Mouse (Mus musculus): Measurements from ENCODE around the gene Nup35.

Nup35 gene

GRCm38 (mm10) chr2:80638364-80639241 is 21.6 kb downstream of the Nup35 start:
- DNase-seq (ENCODE audit: low read depth, low spot score): peak; percentile 84

DNA sequence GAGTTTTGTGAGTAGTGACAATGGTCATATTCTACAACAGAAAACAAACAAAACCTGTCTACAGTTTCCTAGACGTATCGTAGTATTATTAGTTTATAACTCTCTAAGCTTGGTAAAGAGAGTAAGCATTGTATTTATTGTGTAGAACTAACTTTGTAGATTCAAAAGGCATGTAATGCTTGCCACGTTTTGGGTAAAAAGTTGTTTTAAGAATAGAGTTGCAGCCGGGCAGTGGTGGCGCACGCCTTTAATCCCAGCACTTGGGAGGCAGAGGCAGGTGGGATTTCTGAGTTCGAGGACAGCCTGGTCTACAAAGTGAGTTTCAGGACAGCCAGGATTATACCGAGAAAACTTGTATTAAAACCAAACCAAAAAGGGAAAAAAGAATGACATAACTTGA is 22.4 kb downstream of the Nup35 start:
- no peak for DNase-seq (ENCODE audit: low read depth, low spot score)

GRCm38 (mm10) chr2:80639864-80640263 is 22.8 kb downstream of the Nup35 start:
- no peak for DNase-seq (ENCODE audit: low read depth, low spot score)

DNA sequence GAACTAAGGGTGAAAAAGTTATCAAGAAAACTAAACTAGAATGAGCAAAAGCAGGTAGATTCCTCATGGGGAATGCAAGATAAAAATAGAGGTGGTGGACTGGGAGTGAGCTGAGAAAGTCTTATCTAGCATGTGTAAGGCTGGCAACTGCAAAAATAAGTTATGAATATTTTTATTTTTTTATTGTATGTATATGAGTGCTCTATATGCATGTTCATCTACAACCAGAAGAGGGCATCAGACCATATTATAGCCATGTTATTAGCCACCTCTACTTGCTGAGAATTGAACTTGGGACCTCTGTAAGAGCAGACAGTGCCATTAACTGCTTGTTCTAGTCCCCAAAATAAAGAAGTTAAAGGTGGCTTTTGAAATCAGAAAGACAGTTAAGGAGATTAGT is 44.4 kb downstream of the Nup35 start:
- DNase-seq (ENCODE audit: low read depth, low spot score): no peak

GRCm38 (mm10) chr2:80662682-80663081 is 45.6 kb downstream of the Nup35 start:
- no peak for DNase-seq (ENCODE audit: low read depth, low spot score)

DNA sequence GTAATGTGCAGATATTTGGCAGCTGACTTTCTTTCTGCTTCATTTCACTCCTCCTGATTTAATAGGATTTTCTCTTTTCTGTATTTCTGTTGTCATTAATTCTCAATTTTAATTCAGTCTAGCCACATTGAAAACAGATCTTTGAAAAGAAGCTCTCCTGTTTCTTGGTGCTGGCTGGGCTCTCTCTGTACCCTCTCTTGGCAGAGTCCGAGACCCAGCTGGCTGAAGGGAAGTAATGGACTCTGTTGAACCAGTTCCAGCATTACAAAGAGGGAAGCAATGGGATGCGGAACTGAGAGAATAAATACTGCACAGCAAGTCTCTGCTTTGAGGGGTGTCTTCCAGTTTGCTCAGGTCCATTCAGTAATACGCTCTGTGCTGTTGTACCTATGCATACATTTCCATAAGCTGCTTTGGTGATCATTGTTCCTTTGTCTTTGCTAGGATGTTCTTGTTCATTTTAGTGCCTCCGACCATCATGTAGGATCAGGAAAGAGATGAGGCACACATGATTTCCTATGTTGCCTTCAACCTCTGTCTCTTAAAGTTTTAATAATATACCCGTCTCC is 50.4 kb downstream of the Nup35 start:
- no peak for DNase-seq (ENCODE audit: low read depth, low spot score)

DNA sequence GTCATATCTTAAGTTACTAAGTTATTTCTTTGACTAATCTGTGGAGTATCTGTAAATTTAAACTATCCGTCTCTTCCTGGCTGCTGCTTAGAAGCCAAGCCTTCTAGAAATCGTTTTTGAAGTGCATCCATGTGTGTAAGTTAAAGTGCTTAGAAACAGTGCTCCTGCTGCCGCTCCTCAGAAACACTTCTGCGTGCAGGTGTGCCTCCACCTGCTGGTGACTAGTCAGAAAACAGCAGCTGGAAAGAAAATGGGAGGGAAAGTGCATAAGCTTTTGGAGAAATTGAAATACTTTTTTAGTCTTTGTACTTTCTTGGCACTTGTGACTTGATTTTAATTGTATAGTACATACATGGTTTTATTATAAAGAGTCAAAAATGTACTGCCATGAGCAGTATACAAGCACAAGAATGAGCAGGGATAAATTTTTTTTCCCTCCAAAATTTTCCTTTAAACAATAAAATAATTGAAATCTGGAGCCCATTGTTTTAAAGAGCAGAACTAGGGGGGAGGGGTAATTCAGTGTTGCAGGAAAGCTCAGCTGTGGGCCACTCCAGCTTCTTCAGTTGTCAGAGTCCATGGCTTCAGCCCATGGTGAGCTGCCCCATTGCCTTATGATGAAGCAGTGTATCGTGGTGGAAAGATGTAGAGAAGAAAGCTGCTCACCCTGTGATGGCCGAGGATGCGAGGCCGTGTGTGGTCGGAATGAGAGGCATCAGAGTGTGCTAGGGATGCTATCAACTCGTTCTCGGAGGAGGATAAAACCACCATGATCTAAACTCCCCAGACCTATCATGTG is 53.0 kb downstream of the Nup35 start:
- no peak for DNase-seq (ENCODE audit: low read depth, low spot score)

GRCm38 (mm10) chr2:80678803-80679202 is 61.8 kb downstream of the Nup35 start:
- no peak for DNase-seq (ENCODE audit: low read depth, low spot score)

GRCm38 (mm10) chr2:80683727-80684239 is 66.7 kb downstream of the Nup35 start:
- no peak for DNase-seq (ENCODE audit: low read depth, low spot score)

GRCm38 (mm10) chr2:80684396-80685071 is 67.5 kb downstream of the Nup35 start:
- no peak for DNase-seq (ENCODE audit: low read depth, low spot score)

- no peak for DNase-seq (ENCODE audit: low read depth, low spot score)
Observed at GRCm38 (mm10) chr2:80688261-80688660, 71.2 kb downstream of the Nup35 start.

- no peak for DNase-seq (ENCODE audit: low read depth, low spot score)
Observed at GRCm38 (mm10) chr2:80707429-80707828, 90.4 kb downstream of the Nup35 start.
